Mouse (Mus musculus) ES-E14 (cell line): ENCODE data around the gene Zfp36l1.
A peak's percentile ranks its signal among the peaks of the same experiment; 100 is the strongest.
"Not testable (repeated sequence)": the region's sequence is repeated elsewhere in the genome, so short reads cannot be mapped to it uniquely, and the experiment has no call there.

ENCODE experiments used
- CHD2 ChIP-seq: IDR thresholded peaks from 2 replicates; pipeline ENCODE4 v1.6.1; 2014; ENCODE audit warnings: mild to moderate bottlenecking, low read depth, low read length, inconsistent platforms
- HCFC1 ChIP-seq: IDR thresholded peaks from 2 replicates; pipeline ENCODE4 v1.6.1; 2012; ENCODE audit warnings: low read length, inconsistent platforms, borderline replicate concordance; ENCODE audit not compliant: insufficient read depth
- MAFK ChIP-seq: IDR thresholded peaks from 2 replicates; pipeline ENCODE4 v1.6.1; 2014; ENCODE audit warnings: mild to moderate bottlenecking, low read depth, low read length, inconsistent platforms; ENCODE audit not compliant: insufficient read depth
- ZC3H11A ChIP-seq: IDR thresholded peaks from 2 replicates; pipeline ENCODE4 v1.6.1; 2012; ENCODE audit warnings: low read depth, mild to moderate bottlenecking, inconsistent platforms, low read length, borderline replicate concordance
- ZNF384 ChIP-seq: IDR thresholded peaks from 2 replicates; pipeline ENCODE4 v1.6.1; 2012; ENCODE audit warnings: low read depth, low read length, inconsistent platforms

DNA sequence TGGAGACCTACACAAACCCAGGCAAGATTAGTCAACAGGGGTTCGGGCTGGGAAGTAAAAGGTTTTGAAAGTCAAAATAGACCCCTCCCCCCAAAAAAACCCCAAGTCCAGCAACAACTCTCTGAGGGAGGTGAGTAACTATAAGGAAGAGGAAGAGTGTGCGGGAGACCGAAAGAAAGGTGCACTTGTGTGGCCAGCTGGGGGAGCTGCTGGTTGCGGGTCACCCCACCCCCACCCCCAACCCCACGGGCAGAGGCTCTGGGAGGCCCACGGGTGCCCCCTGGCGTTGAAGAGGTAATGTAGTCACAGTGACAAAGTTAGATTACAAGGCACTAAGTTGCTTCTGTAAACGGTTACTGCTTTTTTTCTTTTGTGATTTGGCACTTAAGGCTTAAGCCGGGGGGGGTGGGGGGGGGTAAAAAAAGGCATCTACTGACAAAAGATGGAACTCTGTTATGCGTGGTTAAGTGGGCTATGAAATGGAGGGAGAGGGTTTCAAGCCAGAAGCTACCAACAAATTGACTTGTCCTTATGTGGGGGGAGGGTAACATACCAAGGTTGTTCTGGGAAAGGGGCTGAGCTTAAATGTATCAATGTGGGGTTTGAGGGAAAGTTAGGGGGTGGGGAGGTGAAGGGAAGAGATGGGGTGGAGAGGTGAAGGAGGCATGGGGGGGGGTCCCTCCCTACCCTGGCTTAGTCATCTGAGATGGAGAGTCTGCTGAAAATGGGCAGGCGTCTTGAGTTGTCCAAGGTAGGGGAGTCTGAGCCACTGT is 3.7 kb downstream of the Zfp36l1 start:
- TF ChIP-seq ZNF384, MAFK: not testable (repeated sequence)
- 0 out of 2 replicates have a peak, but pooled peaks have one; percentile 39 for TF ChIP-seq CHD2
- TF ChIP-seq HCFC1, result 0 out of 2 replicates have a peak, but pooled peaks have one; percentile 31
- peak; percentile 63 for TF ChIP-seq ZC3H11A
